Mouse (Mus musculus): Measurements from ENCODE around the gene Slc27a1.

DNA sequence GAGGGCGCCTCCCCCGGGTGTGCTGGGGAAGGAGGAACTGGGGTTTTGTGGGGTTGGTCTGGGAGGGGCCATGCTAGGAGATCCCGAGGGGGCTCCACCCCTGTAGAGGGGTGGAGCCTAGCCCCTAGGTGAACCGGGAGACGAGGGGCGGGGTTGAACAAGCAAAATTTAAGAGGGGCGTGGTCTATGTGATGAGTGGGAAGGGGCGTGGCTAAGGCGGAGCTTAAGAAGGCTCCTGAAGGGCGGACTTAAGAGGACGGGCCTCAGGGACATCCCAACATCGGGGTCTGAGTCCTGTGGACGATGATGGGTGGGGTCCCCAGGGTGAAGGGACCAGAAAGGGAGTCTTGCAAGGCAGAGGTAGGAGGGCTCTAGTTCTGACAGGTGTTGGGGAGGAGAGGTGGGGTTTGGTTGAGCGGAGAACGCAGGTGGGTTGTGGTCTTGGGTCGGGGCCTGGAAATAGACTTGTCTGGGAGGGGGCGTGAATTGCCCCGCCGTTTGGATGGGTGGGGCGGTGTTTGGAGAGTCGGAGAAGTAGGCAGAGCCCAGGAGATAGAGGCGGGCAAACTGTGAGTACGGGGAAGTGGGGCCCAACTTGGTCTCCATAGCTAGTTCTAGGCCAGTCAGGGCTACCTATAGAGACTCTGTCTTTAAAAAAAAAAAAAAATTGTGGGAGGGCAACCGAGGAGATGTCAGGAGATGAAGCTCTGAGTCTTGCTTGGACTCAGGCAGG is 9.6 kb upstream of the Slc27a1 start:
- TF ChIP-seq CTCF (IDR thresholded peaks at IDR 0.05; ENCODE audit: low read depth, low read length) (no peak), POLR2AphosphoS5 (IDR thresholded peaks at IDR 0.05; ENCODE audit: insufficient replicate concordance, low read depth, low read length) (no peak), GATA1 (IDR thresholded peaks at IDR 0.05; ENCODE audit: borderline replicate concordance, low read length) (no peak), TAL1 (conservative IDR thresholded peaks at IDR 0.05; ENCODE audit: low read depth, low read length) (no peak)

All from G1E (cell line).